Mouse (Mus musculus): ENCODE results near the gene Gabra1. TPM values are rescaled to one million over a fixed set of nuclear protein-coding genes. Genes with fewer than 3 reads are reported as not detected.

Gabra1 gene
- not detected in 2 replicates for polyA plus RNA-seq (2012)

DNA sequence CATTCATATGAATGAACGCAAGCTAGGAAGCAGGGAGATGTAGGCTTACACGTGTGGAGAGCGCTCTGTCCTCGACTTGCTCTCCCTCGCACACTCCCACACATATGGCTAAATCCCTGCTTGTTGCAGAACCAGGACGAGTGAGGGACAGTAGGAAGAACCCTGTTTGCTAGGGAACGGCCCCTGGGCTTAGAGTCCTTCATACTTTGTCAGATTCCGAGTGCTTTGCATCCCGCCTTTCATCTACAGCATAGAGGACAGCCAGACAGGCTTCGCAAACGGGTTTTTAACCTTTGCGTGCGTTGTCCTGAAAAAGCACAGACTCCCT lies at the start of gene Gabra1:
Gene Gabra1, minus strand, starts transcription at position 106 of the 328 bp plus-strand sequence.
- Histone ChIP-seq H3K27me3 (ENCODE audit: control insufficient read depth) (peaks cover 22% of the 10 kb centered on the region), H3K36me3 (ENCODE audit: control insufficient read depth) (no peaks in the 10 kb centered on the region), H3K4me3 (replicated peaks) (no peak within 1 kb of the TSS), H3K4me1 (ENCODE audit: control insufficient read depth) (no peaks in the 10 kb centered on the region), H3K9me3 (ENCODE audit: control insufficient read depth, low read length) (no peaks in the 10 kb centered on the region)
- TF ChIP-seq GATA1 (IDR thresholded peaks at IDR 0.05; ENCODE audit: low read length) (no peak), TAL1 (IDR thresholded peaks at IDR 0.05; ENCODE audit: low read length) (no peak)

DNA sequence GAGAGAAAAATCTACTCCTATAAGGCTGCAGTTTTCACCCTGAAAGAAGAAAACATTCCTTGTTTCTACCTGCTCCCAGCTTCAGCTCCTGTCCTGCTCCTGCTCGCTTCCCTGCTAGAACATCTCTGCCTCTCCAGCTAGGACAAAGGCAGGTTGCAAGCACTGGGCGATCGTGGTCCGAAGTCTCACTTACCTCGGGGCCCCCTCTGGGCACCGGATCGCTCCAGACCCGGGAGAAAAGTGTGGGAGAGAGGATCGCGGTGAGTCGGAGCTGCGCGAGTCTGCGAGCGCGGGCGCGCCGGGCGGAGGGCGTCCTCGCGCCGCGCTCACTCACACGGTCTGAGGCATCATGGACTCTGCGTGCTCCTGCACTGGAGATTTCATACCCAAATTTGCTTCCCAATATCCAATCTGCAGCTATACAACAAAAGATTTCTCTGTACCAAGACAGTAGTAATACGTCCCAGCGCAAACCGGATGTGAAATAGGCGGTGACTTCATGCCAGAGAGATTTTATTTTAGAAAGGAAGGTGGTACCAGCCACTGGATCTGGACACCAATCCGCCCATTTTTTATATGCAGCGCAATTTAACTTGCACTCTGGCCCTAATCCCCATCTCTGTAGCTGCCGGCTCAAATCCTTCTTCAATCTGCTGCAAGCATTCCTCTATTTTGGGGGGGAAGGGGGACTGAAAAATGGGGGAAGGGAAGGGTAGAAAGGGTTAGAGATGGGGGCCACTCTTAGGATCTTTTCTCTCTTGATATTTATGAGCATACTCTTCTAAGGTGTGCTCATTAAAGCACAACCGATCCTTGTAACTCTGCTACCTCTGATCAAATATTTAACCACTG lies 531 bp downstream of the Gabra1 start:
- H3K36me3 ChIP-seq (ENCODE audit: control insufficient read depth), result no peaks in the 10 kb centered on the region
- H3K4me1 ChIP-seq (ENCODE audit: control insufficient read depth), result no peaks in the 10 kb centered on the region
- TF ChIP-seq GATA1 (IDR thresholded peaks at IDR 0.05; ENCODE audit: low read length) (no peak), TAL1 (IDR thresholded peaks at IDR 0.05; ENCODE audit: low read length) (no peak)
- no peak overlapping the region for H3K4me3 ChIP-seq (replicated peaks)
- peaks cover 22% of the 10 kb centered on the region for H3K27me3 ChIP-seq (ENCODE audit: control insufficient read depth)
- H3K9me3 ChIP-seq (ENCODE audit: control insufficient read depth, low read length), result no peaks in the 10 kb centered on the region

DNA sequence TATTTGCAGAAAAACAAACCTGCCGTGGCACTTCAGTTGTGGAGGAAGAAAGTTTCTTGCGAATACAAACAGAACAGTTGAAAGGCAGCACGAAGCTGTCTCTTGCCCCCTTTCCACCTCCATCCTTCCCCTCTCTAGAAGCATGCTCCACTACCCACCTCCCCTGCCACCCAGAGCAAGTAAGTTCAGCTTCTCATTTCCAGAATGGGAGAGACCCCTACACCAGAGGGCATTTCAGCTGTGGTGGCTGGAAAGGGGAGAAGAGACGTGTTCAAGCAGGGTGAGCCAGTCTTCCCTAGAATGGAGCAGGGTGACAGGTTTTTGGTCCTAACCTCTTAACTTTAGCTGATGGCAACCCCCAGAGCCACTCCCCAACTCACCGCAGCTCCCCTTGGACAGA lies 1.3 kb downstream of the Gabra1 start:
- H3K4me3 ChIP-seq (replicated peaks), result no peak overlapping the region
- H3K36me3 ChIP-seq (ENCODE audit: control insufficient read depth), result no peaks in the 10 kb centered on the region

DNA sequence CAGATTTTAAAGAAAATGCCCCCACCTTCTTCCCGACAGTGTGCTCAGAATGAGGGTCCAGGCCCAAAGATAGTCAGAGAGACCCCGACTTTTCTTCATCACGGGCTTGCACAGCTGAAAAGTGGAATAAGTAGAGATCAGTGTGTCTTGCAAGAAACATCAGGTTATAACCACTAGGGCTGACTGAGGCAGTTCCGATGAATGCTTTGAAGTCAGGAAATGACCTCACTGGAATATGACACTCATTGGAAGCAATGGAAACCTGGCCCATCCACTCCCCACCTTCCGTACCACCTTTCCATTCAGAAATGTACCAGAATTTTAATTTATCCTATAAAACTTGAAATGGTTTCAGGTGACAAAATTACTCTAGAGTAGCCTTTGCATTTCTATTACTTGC lies 3.2 kb downstream of the Gabra1 start:
- no peaks in the 10 kb centered on the region for H3K9me3 ChIP-seq (ENCODE audit: control insufficient read depth, low read length)
- no peaks in the 10 kb centered on the region for H3K4me1 ChIP-seq (ENCODE audit: control insufficient read depth)
- H3K27me3 ChIP-seq (ENCODE audit: control insufficient read depth), result peaks cover 22% of the 10 kb centered on the region
- no peaks in the 10 kb centered on the region for H3K36me3 ChIP-seq (ENCODE audit: control insufficient read depth)
- no peak overlapping the region for H3K4me3 ChIP-seq (replicated peaks)
- TF ChIP-seq TAL1 (IDR thresholded peaks at IDR 0.05; ENCODE audit: low read length) (no peak), GATA1 (IDR thresholded peaks at IDR 0.05; ENCODE audit: low read length) (no peak)

More for the DNA sequence above, 1.3 kb downstream of the Gabra1 start:
- Histone ChIP-seq H3K27me3 (ENCODE audit: control insufficient read depth) (peaks cover 22% of the 10 kb centered on the region), H3K4me1 (ENCODE audit: control insufficient read depth) (no peaks in the 10 kb centered on the region), H3K9me3 (ENCODE audit: control insufficient read depth, low read length) (no peaks in the 10 kb centered on the region)
- TF ChIP-seq TAL1 (IDR thresholded peaks at IDR 0.05; ENCODE audit: low read length), result no peak
- no peak for TF ChIP-seq GATA1 (IDR thresholded peaks at IDR 0.05; ENCODE audit: low read length)

DNA sequence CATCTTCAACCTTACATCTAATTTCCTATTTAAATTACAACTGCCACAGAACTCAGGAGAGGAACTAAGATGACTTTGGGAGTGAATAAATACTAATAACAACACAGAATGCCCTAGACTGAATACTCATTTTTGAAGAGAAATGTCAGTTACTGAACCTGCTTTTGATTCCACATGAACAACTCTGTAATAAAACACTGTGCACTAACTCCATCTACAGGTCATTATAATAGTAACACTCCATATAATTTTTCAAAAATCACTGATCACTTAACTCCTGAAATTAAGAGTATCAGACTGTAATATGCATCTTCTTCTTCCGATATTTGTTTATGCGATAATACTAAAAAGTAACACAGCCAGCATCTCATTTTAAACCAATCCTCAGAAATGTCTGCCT lies 4.4 kb downstream of the Gabra1 start:
- H3K9me3 ChIP-seq (ENCODE audit: control insufficient read depth, low read length), result no peaks in the 10 kb centered on the region
- no peaks in the 10 kb centered on the region for H3K36me3 ChIP-seq (ENCODE audit: control insufficient read depth)
- no peak overlapping the region for H3K4me3 ChIP-seq (replicated peaks)
- peaks cover 20% of the 10 kb centered on the region for H3K27me3 ChIP-seq (ENCODE audit: control insufficient read depth)
- TF ChIP-seq GATA1 (IDR thresholded peaks at IDR 0.05; ENCODE audit: low read length), result no peak
- no peak for TF ChIP-seq TAL1 (IDR thresholded peaks at IDR 0.05; ENCODE audit: low read length)
- no peaks in the 10 kb centered on the region for H3K4me1 ChIP-seq (ENCODE audit: control insufficient read depth)

DNA sequence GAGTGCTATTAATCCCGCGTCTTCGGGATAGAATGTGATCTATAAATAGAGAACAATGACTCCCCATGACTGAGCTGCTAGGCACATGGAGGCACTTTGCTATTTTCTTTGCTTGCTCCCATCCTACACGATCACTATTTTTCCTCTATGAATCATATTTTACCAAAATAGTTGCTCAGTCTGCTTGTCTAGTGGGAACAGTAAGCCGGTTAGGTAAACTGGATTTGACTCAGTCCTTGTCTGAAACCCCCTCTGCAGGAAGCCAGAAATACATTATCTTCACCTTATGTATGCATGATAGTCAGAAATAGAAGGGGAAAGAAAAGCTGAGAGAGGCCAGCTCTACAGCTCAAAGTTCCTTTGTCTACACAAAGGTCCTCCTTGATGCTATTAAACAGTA lies 31.3 kb downstream of the Gabra1 start:
- Histone ChIP-seq H3K27me3 (ENCODE audit: control insufficient read depth) (no peaks in the 10 kb centered on the region), H3K4me1 (ENCODE audit: control insufficient read depth) (no peaks in the 10 kb centered on the region), H3K4me3 (replicated peaks) (no peak overlapping the region), H3K9me3 (ENCODE audit: control insufficient read depth, low read length) (no peaks in the 10 kb centered on the region), H3K36me3 (ENCODE audit: control insufficient read depth) (no peaks in the 10 kb centered on the region)
- TF ChIP-seq GATA1 (IDR thresholded peaks at IDR 0.05; ENCODE audit: low read length) (no peak), TAL1 (IDR thresholded peaks at IDR 0.05; ENCODE audit: low read length) (no peak)

DNA sequence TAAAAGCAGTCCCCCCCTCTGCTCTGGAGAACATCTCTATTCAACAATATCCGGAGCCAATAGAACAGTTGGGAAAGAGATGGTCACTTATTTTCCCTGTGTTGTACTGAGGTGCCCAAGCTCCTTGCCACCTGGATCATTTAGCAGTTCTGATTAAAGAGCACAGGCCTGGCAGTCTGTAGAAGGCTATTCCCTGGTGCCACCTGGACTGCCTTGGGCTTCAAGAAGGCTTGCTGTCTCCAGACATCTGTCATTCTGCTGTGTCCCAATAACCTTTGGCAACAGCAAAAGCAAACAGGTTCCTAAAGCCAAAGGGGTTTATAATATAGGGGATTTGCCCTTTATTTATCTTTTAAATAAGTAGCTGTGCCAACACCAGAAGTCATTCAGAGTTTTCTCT lies 65.8 kb downstream of the Gabra1 start:
- Histone ChIP-seq H3K4me1 (ENCODE audit: control insufficient read depth) (no peaks in the 10 kb centered on the region), H3K27me3 (ENCODE audit: control insufficient read depth) (no peaks in the 10 kb centered on the region), H3K4me3 (replicated peaks) (no peak overlapping the region), H3K36me3 (ENCODE audit: control insufficient read depth) (no peaks in the 10 kb centered on the region), H3K9me3 (ENCODE audit: control insufficient read depth, low read length) (no peaks in the 10 kb centered on the region)
- TF ChIP-seq GATA1 (IDR thresholded peaks at IDR 0.05; ENCODE audit: low read length) (no peak), TAL1 (IDR thresholded peaks at IDR 0.05; ENCODE audit: low read length) (no peak)

DNA sequence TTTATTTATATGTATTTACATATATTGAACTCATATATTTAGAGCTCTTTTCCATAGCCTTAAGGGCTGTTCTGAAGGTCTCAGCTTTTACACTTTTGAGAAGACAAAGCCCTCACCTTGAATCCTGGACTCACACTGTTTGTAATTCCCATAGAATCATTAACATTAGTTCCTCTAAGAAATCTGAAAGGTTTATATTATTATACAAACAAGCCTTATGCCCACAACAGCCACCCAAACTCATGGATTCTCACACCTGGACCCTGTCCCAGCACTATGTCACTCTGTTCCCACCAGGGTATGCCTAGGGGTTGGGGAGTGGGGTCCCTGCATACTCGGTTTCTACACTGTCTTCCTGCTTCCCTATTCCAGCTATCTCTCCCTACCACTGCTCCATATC lies 72.7 kb downstream of the Gabra1 start:
- Histone ChIP-seq H3K4me3 (replicated peaks) (no peak overlapping the region), H3K36me3 (ENCODE audit: control insufficient read depth) (no peaks in the 10 kb centered on the region), H3K4me1 (ENCODE audit: control insufficient read depth) (no peaks in the 10 kb centered on the region), H3K27me3 (ENCODE audit: control insufficient read depth) (no peaks in the 10 kb centered on the region), H3K9me3 (ENCODE audit: control insufficient read depth, low read length) (no peaks in the 10 kb centered on the region)
- TF ChIP-seq TAL1 (IDR thresholded peaks at IDR 0.05; ENCODE audit: low read length) (no peak), GATA1 (IDR thresholded peaks at IDR 0.05; ENCODE audit: low read length) (no peak)

DNA sequence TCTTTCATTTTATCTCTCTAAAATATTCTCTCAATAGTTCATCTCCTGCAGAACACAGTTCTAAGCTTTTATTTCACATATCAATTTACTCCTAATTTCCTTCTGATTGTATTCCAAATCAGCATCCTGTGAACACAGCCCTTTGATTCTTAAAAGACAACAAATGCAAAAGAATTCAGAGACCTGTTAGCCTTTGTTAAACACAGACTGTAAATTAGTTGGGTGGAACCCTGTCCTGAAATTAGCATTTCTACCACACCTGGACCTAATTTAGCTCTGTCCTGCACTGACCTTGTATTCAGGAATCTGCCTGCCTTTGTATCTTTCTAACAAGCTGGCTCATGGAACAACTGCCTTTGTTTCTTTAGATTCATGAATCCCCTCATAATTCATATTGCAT lies 73.1 kb downstream of the Gabra1 start:
- H3K4me3 ChIP-seq (replicated peaks), result no peak overlapping the region
- TF ChIP-seq GATA1 (IDR thresholded peaks at IDR 0.05; ENCODE audit: low read length) (no peak), TAL1 (IDR thresholded peaks at IDR 0.05; ENCODE audit: low read length) (no peak)
- no peaks in the 10 kb centered on the region for H3K36me3 ChIP-seq (ENCODE audit: control insufficient read depth)
- no peaks in the 10 kb centered on the region for H3K27me3 ChIP-seq (ENCODE audit: control insufficient read depth)
- no peaks in the 10 kb centered on the region for H3K4me1 ChIP-seq (ENCODE audit: control insufficient read depth)
- H3K9me3 ChIP-seq (ENCODE audit: control insufficient read depth, low read length), result no peaks in the 10 kb centered on the region

DNA sequence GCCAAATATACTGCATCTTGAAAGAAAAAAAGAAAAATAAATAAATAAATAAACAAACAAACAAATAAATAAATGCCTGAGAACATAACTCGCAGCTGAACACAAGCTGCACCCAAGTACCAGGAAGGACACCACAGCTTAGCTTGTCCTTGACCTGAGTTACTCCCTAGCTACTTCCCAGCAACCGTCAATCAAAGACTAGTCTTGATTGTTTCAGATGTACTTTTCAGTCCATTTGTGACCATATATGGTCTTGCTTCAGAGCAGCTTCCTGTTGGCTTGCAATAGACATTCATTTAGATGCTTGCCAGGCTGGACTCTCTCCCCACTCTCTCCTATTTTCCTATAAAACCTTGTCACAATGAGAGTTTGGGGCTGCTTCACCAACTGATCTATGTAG lies 87.2 kb downstream of the Gabra1 start:
- Histone ChIP-seq H3K9me3 (ENCODE audit: control insufficient read depth, low read length) (no peaks in the 10 kb centered on the region), H3K36me3 (ENCODE audit: control insufficient read depth) (no peaks in the 10 kb centered on the region), H3K4me1 (ENCODE audit: control insufficient read depth) (no peaks in the 10 kb centered on the region), H3K27me3 (ENCODE audit: control insufficient read depth) (no peaks in the 10 kb centered on the region), H3K4me3 (replicated peaks) (no peak overlapping the region)
- no peak for TF ChIP-seq TAL1 (IDR thresholded peaks at IDR 0.05; ENCODE audit: low read length)
- TF ChIP-seq GATA1 (IDR thresholded peaks at IDR 0.05; ENCODE audit: low read length), result no peak

Other genes with a start within 250 kb of the Gabra1 start
- gene Gabrg2, start 182.1 kb downstream of the Gabra1 start, polyA plus RNA-seq (2012), result not detected in 2 replicates
- not detected in 2 replicates for gene Gabra6, start 138.1 kb upstream of the Gabra1 start, polyA plus RNA-seq (2012)
- gene Gabrb2, start 236.8 kb upstream of the Gabra1 start, polyA plus RNA-seq (2012), result 0.03 TPM in 1 of 2 replicates, not detected in the other

Data from erythroblast, embryonic 14.5 days (primary cell).